Mouse (Mus musculus) ZHBTc4 (cell line): ENCODE results near the gene Pdxk.

Experiments
- DNase-seq: peaks from one replicate; pipeline ENCODE4 v3.0.0-alpha.2; 2011; ENCODE audit warnings: low read depth, low spot score

Pdxk gene

GRCm38 (mm10) chr10:78460463-78460862, 4.3 kb downstream of the Pdxk start:
- DNase-seq: no peak

- DNase-seq: no peak
Measured at GRCm38 (mm10) chr10:78458348-78459111, 6.2 kb downstream of the Pdxk start.

GRCm38 (mm10) chr10:78457495-78458347, 7.1 kb downstream of the Pdxk start:
- peak; percentile 56 for DNase-seq

- DNase-seq: no peak
Measured at GRCm38 (mm10) chr10:78456696-78457095, 8.1 kb downstream of the Pdxk start.

GRCm38 (mm10) chr10:78452641-78453040, 12.1 kb downstream of the Pdxk start:
- DNase-seq: no peak

- no peak for DNase-seq
Measured at GRCm38 (mm10) chr10:78450761-78451160, 14.0 kb downstream of the Pdxk start.

GRCm38 (mm10) chr10:78447396-78447795, 17.4 kb downstream of the Pdxk start:
- DNase-seq: no peak

GRCm38 (mm10) chr10:78446195-78446594, 18.6 kb downstream of the Pdxk start:
- DNase-seq: no peak

- DNase-seq: no peak
Measured at GRCm38 (mm10) chr10:78442292-78442691, 22.5 kb downstream of the Pdxk start.

GRCm38 (mm10) chr10:78441606-78442005, 23.2 kb downstream of the Pdxk start:
- DNase-seq: peak; percentile 93

GRCm38 (mm10) chr10:78440812-78441211, 24.0 kb downstream of the Pdxk start:
- peak; percentile 79 for DNase-seq

- DNase-seq: no peak
Measured at GRCm38 (mm10) chr10:78439990-78440389, 24.8 kb downstream of the Pdxk start.

GRCm38 (mm10) chr10:78439550-78439949, 25.2 kb downstream of the Pdxk start:
- DNase-seq: peak; percentile 56

- peak; percentile 79 for DNase-seq
Measured at GRCm38 (mm10) chr10:78438094-78438493, 26.7 kb downstream of the Pdxk start.

- peak; percentile 71 for DNase-seq
Measured at GRCm38 (mm10) chr10:78432853-78433252, 31.9 kb downstream of the Pdxk start.

GRCm38 (mm10) chr10:78429776-78430175, 35.0 kb downstream of the Pdxk start:
- no peak for DNase-seq

- no peak for DNase-seq
Measured at GRCm38 (mm10) chr10:78429180-78429579, 35.6 kb downstream of the Pdxk start.

- peak; percentile 81 for DNase-seq
Measured at GRCm38 (mm10) chr10:78428070-78428469, 36.7 kb downstream of the Pdxk start.

GRCm38 (mm10) chr10:78426117-78426735, 38.5 kb downstream of the Pdxk start:
- no peak for DNase-seq

GRCm38 (mm10) chr10:78425181-78426041, 39.4 kb downstream of the Pdxk start, which contains the start of gene Cstb:
Cstb (plus strand) TSS chr10:78425669.
- DNase-seq: peak; percentile 94

GRCm38 (mm10) chr10:78422614-78423013, 42.2 kb downstream of the Pdxk start:
- DNase-seq: peak; percentile 38
